27 mouse cellular contexts compared by ENCODE assay signal in the genomic region with DNA sequence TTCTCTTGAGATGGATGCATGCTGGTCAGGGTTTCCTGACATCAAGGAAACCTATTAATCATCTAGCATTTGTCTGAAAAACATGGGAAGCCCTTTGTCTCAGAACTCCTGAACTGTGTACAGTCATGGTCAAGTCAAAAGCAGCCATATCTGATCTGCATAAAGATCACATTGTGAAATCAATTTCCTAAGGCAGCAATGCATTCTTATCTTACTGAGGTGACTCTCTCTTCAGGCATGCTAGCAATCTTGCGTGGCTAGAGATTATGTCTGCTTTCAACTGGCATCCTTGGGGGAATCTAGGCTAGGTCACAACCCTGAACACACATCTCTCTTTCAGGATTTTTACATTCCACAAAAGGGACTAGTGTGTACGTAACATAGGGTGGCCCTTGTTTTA.
"Had no signal": no experiment of that assay in that cellular context is flagged by ENCODE, and none has a peak within 500 bp of the region (broad histone marks: within the 10 kb centered on the region; RNA-seq: fewer than 3 reads in every experiment).

No protein-coding gene starts in this region.

- H3K27ac ChIP-seq: heart, adult 2 months; heart, embryonic 13.5 days; heart, embryonic 15.5 days; hindbrain, embryonic 13.5 days; hindbrain, embryonic 15.5 days; intestine, embryonic 15.5 days; layer of hippocampus, adult 2 months; left cerebral cortex, adult 2 months; limb, embryonic 10.5 days; limb, embryonic 12.5 days; liver, embryonic 13.5 days; liver, embryonic 15.5 days had no signal

- H3K9me3 ChIP-seq: heart, embryonic 13.5 days; heart, embryonic 15.5 days; hindbrain, embryonic 13.5 days; hindbrain, embryonic 15.5 days; intestine, embryonic 15.5 days; limb, embryonic 10.5 days; limb, embryonic 12.5 days; liver, embryonic 13.5 days; liver, embryonic 15.5 days had no signal

- DNase-seq: gastrocnemius, postnatal 14 days; gastrocnemius, postnatal 36 days; heart, adult 11 months; heart, adult 2 months; heart, postnatal 14 days; heart, postnatal 36 days; kidney, adult 18-20 months; kidney, adult 8-10 months; kidney, postnatal 10 days; kidney, postnatal 25 days; kidney, postnatal 4 days; liver; liver, embryonic 13.5 days had no signal

- H3K9ac ChIP-seq: heart, embryonic 13.5 days; heart, embryonic 15.5 days; hindbrain, embryonic 13.5 days; hindbrain, embryonic 15.5 days; intestine, embryonic 15.5 days; limb, embryonic 12.5 days; liver, embryonic 13.5 days; liver, embryonic 15.5 days had no signal

- H3K4me3 ChIP-seq: heart, adult 2 months; heart, embryonic 13.5 days; heart, embryonic 15.5 days; hindbrain, embryonic 13.5 days; hindbrain, embryonic 15.5 days; intestine, embryonic 15.5 days; layer of hippocampus, adult 2 months; left cerebral cortex, adult 2 months; limb, embryonic 10.5 days; limb, embryonic 12.5 days; liver, embryonic 13.5 days; liver, embryonic 15.5 days had no signal

- H3K4me2 ChIP-seq: heart, embryonic 11.5 days; heart, embryonic 13.5 days; heart, embryonic 15.5 days; hindbrain, embryonic 13.5 days; hindbrain, embryonic 15.5 days; intestine, embryonic 15.5 days; limb, embryonic 12.5 days; liver, embryonic 11.5 days; liver, embryonic 13.5 days; liver, embryonic 15.5 days had no signal

- H3K27me3 ChIP-seq: heart, embryonic 13.5 days; heart, embryonic 15.5 days; hindbrain, embryonic 13.5 days; hindbrain, embryonic 15.5 days; intestine, embryonic 15.5 days; limb, embryonic 12.5 days; liver, embryonic 13.5 days; liver, embryonic 15.5 days had no signal

- ATAC-seq: inflammation-experienced regulatory T-cells, adult 6 months; intestine, embryonic 15.5 days; intestine, postnatal 0 days had no signal

- H3K4me1 ChIP-seq: heart, embryonic 13.5 days; heart, embryonic 15.5 days; hindbrain, embryonic 13.5 days; hindbrain, embryonic 15.5 days; intestine, embryonic 15.5 days; limb, embryonic 10.5 days; limb, embryonic 12.5 days; liver, embryonic 13.5 days; liver, embryonic 15.5 days had no signal

- H3K36me3 ChIP-seq: heart, embryonic 13.5 days; heart, embryonic 15.5 days; hindbrain, embryonic 13.5 days; hindbrain, embryonic 15.5 days; intestine, embryonic 15.5 days; limb, embryonic 10.5 days; limb, embryonic 12.5 days; liver, embryonic 13.5 days; liver, embryonic 15.5 days had no signal
